Mouse (Mus musculus) thymus, adult 2 months (tissue): ENCODE data around the gene Mtpn. TPM values are rescaled to one million over a fixed set of nuclear protein-coding genes. Genes with fewer than 3 reads are reported as not detected.
A peak's percentile ranks its signal among the peaks of the same experiment; 100 is the strongest.

Experiments
- DNase-seq: peaks from one replicate; pipeline ENCODE4 v3.0.0; 2021
- H3K27ac ChIP-seq: fragments of 200-500 bp; 2 replicates; pipeline ENCODE4 v1.5.1; 2012; ENCODE audit warnings: low read length, control low read depth; ENCODE audit not compliant: control insufficient read depth, insufficient read depth
- H3K27me3 ChIP-seq: fragments of 200-500 bp; 2 replicates; pipeline ENCODE4 v1.6.1; 2012; ENCODE audit warnings: mild to moderate bottlenecking, low read length, moderate library complexity, mixed read lengths; ENCODE audit not compliant: control insufficient read depth, insufficient read depth
- H3K36me3 ChIP-seq: fragments of 200-500 bp; 2 replicates; pipeline ENCODE4 v1.6.1; 2012; ENCODE audit warnings: mild to moderate bottlenecking, low read length, moderate library complexity; ENCODE audit not compliant: control insufficient read depth, insufficient read depth
- H3K4me1 ChIP-seq: fragments of 200-500 bp; replicated peaks from 2 replicates; pipeline ENCODE4 v1.6.1; 2012; ENCODE audit warnings: low read length; ENCODE audit not compliant: control insufficient read depth, insufficient read depth
- H3K4me3 ChIP-seq: fragments of 200-500 bp; 2 replicates; pipeline ENCODE4 v1.5.1; 2012; ENCODE audit warnings: mild to moderate bottlenecking, low read length, control low read depth, moderate library complexity; ENCODE audit not compliant: control insufficient read depth, insufficient read depth
- CTCF ChIP-seq: fragments of 200-500 bp; IDR thresholded peaks from 2 replicates; pipeline ENCODE4 v1.5.1; 2012; ENCODE audit warnings: mild to moderate bottlenecking, control low read depth, low read length, moderate library complexity, borderline replicate concordance; ENCODE audit not compliant: control insufficient read depth, poor library complexity, insufficient read depth; ENCODE audit errors: extremely low read depth
- POLR2A ChIP-seq: fragments of 200-500 bp; IDR thresholded peaks from 2 replicates; pipeline ENCODE4 v1.6.1; 2012; ENCODE audit warnings: mild to moderate bottlenecking, low read length, control low read depth, moderate library complexity; ENCODE audit not compliant: control insufficient read depth, poor library complexity, insufficient read depth; ENCODE audit errors: extremely low read depth
- WGBS: fragments of 180-500 bp; shearing (Covaris S2); methylation state at CpG from one replicate; pipeline ENCODE4 v1.1.7; 2018; 5-methylcytosine and 5-hydroxymethylcytosine counted together
- polyA plus RNA-seq: library from polyadenylated mRNA; depleted of rRNA; stranded (reverse); fragments of >200 nt; gene quantifications from 2 replicates; pipeline ENCODE4 v1.2.3, GENCODE M21; 2012

Gene Mtpn
- polyA plus RNA-seq, 1 experiment = 46.4 TPM

GRCm38 (mm10) chr6:35540377-35540776, 689 bp upstream of the Mtpn start:
- WGBS = 89% methylated on average over 9 of the region's 9 CpGs
- TF ChIP-seq POLR2A (no peak), CTCF (no peak)
- DNase-seq = peak; percentile 2

GRCm38 (mm10) chr6:35538757-35539303, 858 bp downstream of the Mtpn start:
- 2% methylated on average over 21 of the region's 21 CpGs for WGBS
- Histone ChIP-seq H3K27me3 (no peaks in the 10 kb centered on the region), H3K4me3 (peak overlapping the region; percentile 62), H3K36me3 (no peaks in the 10 kb centered on the region), H3K27ac (no peak overlapping the region), H3K4me1 (0 out of 2 replicates have a peak, but pooled peaks cover 2% of the 10 kb centered on the region)
- no peak for DNase-seq
- TF ChIP-seq CTCF (no peak), POLR2A (no peak)

More at GRCm38 (mm10) chr6:35540377-35540776, 689 bp upstream of the Mtpn start:
- Histone ChIP-seq H3K27me3 (no peaks in the 10 kb centered on the region), H3K4me3 (no peak overlapping the region), H3K36me3 (no peaks in the 10 kb centered on the region), H3K4me1 (0 out of 2 replicates have a peak, but pooled peaks cover 2% of the 10 kb centered on the region), H3K27ac (no peak overlapping the region)

GRCm38 (mm10) chr6:35536021-35536420, 3.7 kb downstream of the Mtpn start:
- TF ChIP-seq POLR2A (no peak), CTCF (no peak)
- Histone ChIP-seq H3K27me3 (no peaks in the 10 kb centered on the region), H3K4me3 (no peak overlapping the region), H3K4me1 (0 out of 2 replicates have a peak, but pooled peaks cover 2% of the 10 kb centered on the region), H3K27ac (no peak overlapping the region), H3K36me3 (no peaks in the 10 kb centered on the region)
- DNase-seq = no peak
- WGBS = 21% methylated on average over 7 of the region's 7 CpGs

GRCm38 (mm10) chr6:35513362-35513761, 26.3 kb downstream of the Mtpn start:
- Histone ChIP-seq H3K27me3 (no peaks in the 10 kb centered on the region), H3K27ac (no peak overlapping the region), H3K36me3 (peaks cover 13% of the 10 kb centered on the region), H3K4me1 (no peaks in the 10 kb centered on the region), H3K4me3 (no peak overlapping the region)
- DNase-seq = no peak
- TF ChIP-seq POLR2A (no peak), CTCF (no peak)

GRCm38 (mm10) chr6:35504781-35505180, 34.9 kb downstream of the Mtpn start:
- Histone ChIP-seq H3K27ac (no peak overlapping the region), H3K4me1 (no peaks in the 10 kb centered on the region), H3K27me3 (no peaks in the 10 kb centered on the region), H3K36me3 (no peaks in the 10 kb centered on the region), H3K4me3 (no peak overlapping the region)
- WGBS = 99% methylated on average over 2 of the region's 2 CpGs
- DNase-seq = no peak
- TF ChIP-seq POLR2A (no peak), CTCF (no peak)

GRCm38 (mm10) chr6:35502904-35503303, 36.8 kb downstream of the Mtpn start:
- H3K36me3 ChIP-seq = no peaks in the 10 kb centered on the region
- TF ChIP-seq CTCF = no peak
- no peak for TF ChIP-seq POLR2A
- DNase-seq = no peak
- H3K4me3 ChIP-seq = no peak overlapping the region
- no peaks in the 10 kb centered on the region for H3K27me3 ChIP-seq
- no peak overlapping the region for H3K27ac ChIP-seq
- H3K4me1 ChIP-seq = no peaks in the 10 kb centered on the region
- WGBS = 95% methylated on average over 2 of the region's 2 CpGs
